10 mouse cellular contexts compared by ENCODE assay signal in genomic region chr3:79995726-79996125, GRCm38 (mm10).
A peak's percentile ranks its signal among the peaks of the same experiment; 100 is the strongest.
DNase-seq lines count a peak whose midpoint lies in the region; ATAC-seq and TF ChIP-seq lines count a peak whose summit lies in the region.
"Had no signal": no experiment of that assay in that cellular context is flagged by ENCODE, and none has a peak within 500 bp of the region (broad histone marks: within the 10 kb centered on the region; RNA-seq: fewer than 3 reads in every experiment).

No protein-coding gene starts in this region.

- peak; percentile 58 for TF ChIP-seq POLR2A in embryonic fibroblast, embryonic 13.5 days (IDR thresholded peaks at IDR 0.05; ENCODE audit: low read depth, low read length)

- 0 out of 2 replicates have a peak, but pooled peaks have one; percentile 52 for ATAC-seq in kidney, embryonic 14.5 days (ENCODE audit: low FRiP score, low TSS enrichment)
- ATAC-seq in liver, postnatal 0 days: peak; percentile 98

- no peak for TF ChIP-seq CTCF in embryonic fibroblast, embryonic 13.5 days (IDR thresholded peaks at IDR 0.05; ENCODE audit: borderline replicate concordance, insufficient read depth, low read length)
- TF ChIP-seq CTCF in liver, postnatal 0 days (IDR thresholded peaks at IDR 0.05; ENCODE audit: low read depth): no peak

- H3K4me2 ChIP-seq in kidney, embryonic 14.5 days (replicated peaks; ENCODE audit: low read depth, low read length): no peak overlapping the region
- peak overlapping the region; percentile 29; the same call in 1 of the 2 replicates for H3K4me2 ChIP-seq in liver, postnatal 0 days (ENCODE audit: low read depth, low read length)
- H3K4me2 ChIP-seq: hindbrain, embryonic 15.5 days; limb, embryonic 12.5 days had no signal

- H3K27ac ChIP-seq in kidney, embryonic 14.5 days (ENCODE audit: low read depth, low read length): no peak overlapping the region
- H3K27ac ChIP-seq in embryonic fibroblast, embryonic 13.5 days (ENCODE audit: insufficient read depth, low read length): peak overlapping the region; percentile 97
- H3K27ac ChIP-seq in liver, postnatal 0 days (ENCODE audit: low read depth): peak overlapping the region; percentile 75; the same call in 1 of the 2 replicates
- H3K27ac ChIP-seq: hindbrain, embryonic 15.5 days; limb, embryonic 12.5 days had no signal

- 74% methylated on average over 6 of the region's 6 CpGs for WGBS in kidney, embryonic 14.5 days
- WGBS in liver, postnatal 0 days (ENCODE audit: insufficient replicate concordance): 49% methylated on average over 6 of the region's 6 CpGs

- no peaks in the 10 kb centered on the region for H3K36me3 ChIP-seq in kidney, embryonic 14.5 days (ENCODE audit: control insufficient read depth, insufficient read depth, low read length)
- no peaks in the 10 kb centered on the region for H3K36me3 ChIP-seq in liver, postnatal 0 days (replicated peaks; ENCODE audit: insufficient read depth, low read length)
- H3K36me3 ChIP-seq: hindbrain, embryonic 15.5 days; limb, embryonic 12.5 days had no signal

- H3K27me3 ChIP-seq in kidney, embryonic 14.5 days (ENCODE audit: control insufficient read depth, insufficient read depth, low read length): no peaks in the 10 kb centered on the region
- H3K27me3 ChIP-seq in liver, postnatal 0 days (ENCODE audit: insufficient read depth, low read length): no peaks in the 10 kb centered on the region
- H3K27me3 ChIP-seq: hindbrain, embryonic 15.5 days; limb, embryonic 12.5 days had no signal

- no peak overlapping the region for H3K9ac ChIP-seq in kidney, embryonic 14.5 days (ENCODE audit: low read depth, low read length)
- no peak overlapping the region for H3K9ac ChIP-seq in liver, postnatal 0 days (replicated peaks)
- H3K9ac ChIP-seq: hindbrain, embryonic 15.5 days; limb, embryonic 12.5 days had no signal

- H3K4me1 ChIP-seq in kidney, embryonic 14.5 days (ENCODE audit: control insufficient read depth, insufficient read depth, low read length): no peaks in the 10 kb centered on the region
- H3K4me1 ChIP-seq in embryonic fibroblast, embryonic 13.5 days (ENCODE audit: control insufficient read depth, insufficient read depth, low read length): peaks cover 14% of the 10 kb centered on the region
- H3K4me1 ChIP-seq in liver, postnatal 0 days (ENCODE audit: insufficient read depth): peaks cover 22% of the 10 kb centered on the region
- H3K4me1 ChIP-seq: hindbrain, embryonic 15.5 days; limb, embryonic 12.5 days had no signal

- no peaks in the 10 kb centered on the region for H3K9me3 ChIP-seq in kidney, embryonic 14.5 days (ENCODE audit: control insufficient read depth, low read length)
- no peaks in the 10 kb centered on the region for H3K9me3 ChIP-seq in liver, postnatal 0 days (ENCODE audit: low read length)
- H3K9me3 ChIP-seq: hindbrain, embryonic 15.5 days; limb, embryonic 12.5 days had no signal

- peak; percentile 59 for TF ChIP-seq EP300 in liver, postnatal 0 days (IDR thresholded peaks at IDR 0.05; ENCODE audit: low read depth)

- no peak for DNase-seq in kidney, adult 8-10 months
- DNase-seq in NIH3T3 (ENCODE audit: low read depth): peak; percentile 83
- peak; percentile 24 for DNase-seq in liver, postnatal 0 days
- no peak for DNase-seq in T-cell, adult 2 months (ENCODE audit: low spot score)
- DNase-seq in cerebellum, adult 9-10 months: no peak
- no peak for DNase-seq in frontal cortex, postnatal 10 days (ENCODE audit: low spot score in 2 of 2)

- no peak overlapping the region for H3K4me3 ChIP-seq in kidney, embryonic 14.5 days (ENCODE audit: low read length)
- H3K4me3 ChIP-seq in embryonic fibroblast, embryonic 13.5 days (ENCODE audit: insufficient read depth, low read length): no peak overlapping the region
- H3K4me3 ChIP-seq in liver, postnatal 0 days (ENCODE audit: low read depth, low read length): no peak overlapping the region
- H3K4me3 ChIP-seq: hindbrain, embryonic 15.5 days; limb, embryonic 12.5 days had no signal

Comparison
In these comparisons a context has a peak if more than half of its experiments do, and no peak if none do; other contexts are left out.
1. DNase-seq: peak in NIH3T3 (single experiment) and liver, postnatal 0 days (single experiment); none in kidney, adult 8-10 months (0 of 2), T-cell, adult 2 months (single experiment), cerebellum, adult 9-10 months (single experiment) and frontal cortex, postnatal 10 days (0 of 2).